Mouse (Mus musculus) thymus, adult 2 months (tissue): Measurements from ENCODE around the gene Pnpla2. TPM values are rescaled to one million over a fixed set of nuclear protein-coding genes. Genes with fewer than 3 reads are reported as not detected.

Experiments
- DNase-seq: peaks from one replicate; pipeline ENCODE4 v3.0.0; 2021
- H3K27ac ChIP-seq: fragments of 200-500 bp; 2 replicates; pipeline ENCODE4 v1.5.1; 2012; ENCODE audit warnings: low read length, control low read depth; ENCODE audit not compliant: control insufficient read depth, insufficient read depth
- H3K27me3 ChIP-seq: fragments of 200-500 bp; 2 replicates; pipeline ENCODE4 v1.6.1; 2012; ENCODE audit warnings: mild to moderate bottlenecking, low read length, moderate library complexity, mixed read lengths; ENCODE audit not compliant: control insufficient read depth, insufficient read depth
- H3K36me3 ChIP-seq: fragments of 200-500 bp; 2 replicates; pipeline ENCODE4 v1.6.1; 2012; ENCODE audit warnings: mild to moderate bottlenecking, low read length, moderate library complexity; ENCODE audit not compliant: control insufficient read depth, insufficient read depth
- H3K4me1 ChIP-seq: fragments of 200-500 bp; replicated peaks from 2 replicates; pipeline ENCODE4 v1.6.1; 2012; ENCODE audit warnings: low read length; ENCODE audit not compliant: control insufficient read depth, insufficient read depth
- H3K4me3 ChIP-seq: fragments of 200-500 bp; 2 replicates; pipeline ENCODE4 v1.5.1; 2012; ENCODE audit warnings: mild to moderate bottlenecking, low read length, control low read depth, moderate library complexity; ENCODE audit not compliant: control insufficient read depth, insufficient read depth
- CTCF ChIP-seq: fragments of 200-500 bp; IDR thresholded peaks from 2 replicates; pipeline ENCODE4 v1.5.1; 2012; ENCODE audit warnings: mild to moderate bottlenecking, control low read depth, low read length, moderate library complexity, borderline replicate concordance; ENCODE audit not compliant: control insufficient read depth, poor library complexity, insufficient read depth; ENCODE audit errors: extremely low read depth
- POLR2A ChIP-seq: fragments of 200-500 bp; IDR thresholded peaks from 2 replicates; pipeline ENCODE4 v1.6.1; 2012; ENCODE audit warnings: mild to moderate bottlenecking, low read length, control low read depth, moderate library complexity; ENCODE audit not compliant: control insufficient read depth, poor library complexity, insufficient read depth; ENCODE audit errors: extremely low read depth
- WGBS: fragments of 180-500 bp; shearing (Covaris S2); methylation state at CpG from one replicate; pipeline ENCODE4 v1.1.7; 2018; 5-methylcytosine and 5-hydroxymethylcytosine counted together
- polyA plus RNA-seq: library from polyadenylated mRNA; depleted of rRNA; stranded (reverse); fragments of >200 nt; gene quantifications from 2 replicates; pipeline ENCODE4 v1.2.3, GENCODE M21; 2012

The Pnpla2 gene
- polyA plus RNA-seq, 1 experiment: 256 TPM

DNA sequence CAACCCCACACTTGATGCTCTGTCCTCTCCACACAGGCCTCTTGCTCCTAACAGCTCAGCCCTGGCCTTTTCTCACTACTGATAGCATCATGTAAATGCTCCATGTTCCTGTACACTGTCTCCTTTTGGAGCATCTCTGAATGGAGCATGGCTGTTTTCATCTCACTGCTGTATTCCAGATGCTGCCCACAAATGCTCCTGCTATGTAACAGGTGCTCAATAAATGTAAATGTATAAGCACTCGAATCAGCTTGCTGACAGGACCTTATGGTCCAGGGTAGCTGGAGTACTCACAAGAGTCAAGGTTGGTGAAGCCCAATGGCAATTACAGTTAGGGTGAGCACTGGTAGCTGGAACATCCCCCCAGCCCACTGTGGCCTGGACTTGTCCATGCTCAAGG is 16.2 kb downstream of the Pnpla2 start:
- no peak for TF ChIP-seq CTCF
- no peak overlapping the region for H3K27ac ChIP-seq
- no peak for DNase-seq
- no peaks in the 10 kb centered on the region for H3K27me3 ChIP-seq
- H3K36me3 ChIP-seq: 0 out of 2 replicates have a peak, but pooled peaks cover 3% of the 10 kb centered on the region
- no peak overlapping the region for H3K4me3 ChIP-seq
- WGBS: 98% methylated on average over 1 of the region's 1 CpGs
- peaks cover 42% of the 10 kb centered on the region for H3K4me1 ChIP-seq

DNA sequence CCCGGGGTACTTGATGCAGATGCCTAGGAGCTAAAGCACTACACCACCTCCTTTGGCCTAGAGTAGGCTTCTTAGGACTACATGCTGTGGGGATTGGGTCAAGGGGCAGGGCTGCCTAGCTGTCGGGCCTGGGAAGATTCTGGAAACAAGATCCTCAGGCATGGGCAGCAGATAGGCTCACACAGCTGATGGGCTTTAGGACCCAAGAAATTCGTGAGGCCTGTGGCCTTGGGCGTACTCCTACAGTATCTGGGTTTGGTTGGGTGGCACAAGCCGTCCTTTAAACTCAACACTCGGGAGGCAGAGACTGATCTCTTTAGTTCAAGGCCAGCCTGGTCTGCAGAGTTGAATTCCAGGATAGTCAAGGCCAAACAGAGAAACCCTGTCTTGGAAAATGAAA is 17.2 kb downstream of the Pnpla2 start:
- DNase-seq: no peak
- 0 out of 2 replicates have a peak, but pooled peaks cover 3% of the 10 kb centered on the region for H3K36me3 ChIP-seq
- H3K27me3 ChIP-seq: no peaks in the 10 kb centered on the region
- peaks cover 38% of the 10 kb centered on the region for H3K4me1 ChIP-seq
- TF ChIP-seq CTCF: no peak
- TF ChIP-seq POLR2A: no peak
- no peak overlapping the region for H3K27ac ChIP-seq
- H3K4me3 ChIP-seq: no peak overlapping the region
- WGBS: 94% methylated on average over 6 of the region's 6 CpGs

DNA sequence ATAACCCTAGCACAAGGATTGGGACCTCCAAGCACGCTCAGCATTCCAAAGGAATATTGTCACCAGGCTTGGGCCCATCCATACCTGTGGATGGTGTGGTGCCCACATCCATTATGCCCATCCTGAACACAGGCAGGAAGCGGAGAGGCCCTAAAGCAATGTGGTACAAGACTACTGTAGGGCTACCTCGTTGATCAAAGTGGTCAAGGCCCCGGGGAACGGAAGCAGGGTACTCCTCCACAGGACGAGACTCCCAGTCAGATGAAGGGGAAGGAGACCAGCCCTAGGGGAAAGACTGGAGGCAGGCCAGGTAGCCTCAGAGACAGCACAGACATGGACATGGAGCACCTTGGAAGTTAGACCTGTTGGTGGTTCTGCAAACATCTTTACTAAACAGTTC is 17.8 kb downstream of the Pnpla2 start:
- 0 out of 2 replicates have a peak, but pooled peaks cover 3% of the 10 kb centered on the region for H3K36me3 ChIP-seq
- DNase-seq: no peak
- TF ChIP-seq CTCF: no peak
- TF ChIP-seq POLR2A: no peak
- H3K27ac ChIP-seq: no peak overlapping the region
- H3K27me3 ChIP-seq: no peaks in the 10 kb centered on the region
- H3K4me3 ChIP-seq: no peak overlapping the region
- WGBS: 93% methylated on average over 6 of the region's 6 CpGs
- H3K4me1 ChIP-seq: peaks cover 38% of the 10 kb centered on the region

DNA sequence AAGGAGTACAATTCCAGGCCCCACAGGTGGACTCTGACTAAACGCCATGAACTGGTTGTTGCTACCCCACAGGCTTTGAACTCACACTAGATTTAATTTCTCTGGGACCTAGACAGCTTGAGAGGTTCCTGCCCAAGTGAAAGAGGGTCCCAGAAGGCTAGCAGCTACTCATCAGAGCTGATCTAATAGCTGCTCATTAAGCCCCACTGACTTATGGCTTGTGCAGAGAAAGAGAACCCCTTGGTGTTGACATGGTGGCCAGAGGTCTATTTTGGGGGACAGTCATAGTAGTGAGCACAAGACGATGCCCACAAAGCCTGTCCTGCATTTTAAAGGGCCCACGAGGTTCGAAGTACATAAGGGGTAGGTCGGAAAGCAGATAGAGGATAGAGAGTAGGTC is 19.2 kb downstream of the Pnpla2 start:
- DNase-seq: no peak
- Histone ChIP-seq H3K4me1 (peaks cover 32% of the 10 kb centered on the region), H3K27me3 (no peaks in the 10 kb centered on the region), H3K27ac (no peak overlapping the region), H3K36me3 (0 out of 2 replicates have a peak, but pooled peaks cover 3% of the 10 kb centered on the region), H3K4me3 (peak overlapping the region; percentile 70)
- TF ChIP-seq POLR2A (no peak), CTCF (no peak)
- WGBS: 8% methylated on average over 5 of the region's 5 CpGs

DNA sequence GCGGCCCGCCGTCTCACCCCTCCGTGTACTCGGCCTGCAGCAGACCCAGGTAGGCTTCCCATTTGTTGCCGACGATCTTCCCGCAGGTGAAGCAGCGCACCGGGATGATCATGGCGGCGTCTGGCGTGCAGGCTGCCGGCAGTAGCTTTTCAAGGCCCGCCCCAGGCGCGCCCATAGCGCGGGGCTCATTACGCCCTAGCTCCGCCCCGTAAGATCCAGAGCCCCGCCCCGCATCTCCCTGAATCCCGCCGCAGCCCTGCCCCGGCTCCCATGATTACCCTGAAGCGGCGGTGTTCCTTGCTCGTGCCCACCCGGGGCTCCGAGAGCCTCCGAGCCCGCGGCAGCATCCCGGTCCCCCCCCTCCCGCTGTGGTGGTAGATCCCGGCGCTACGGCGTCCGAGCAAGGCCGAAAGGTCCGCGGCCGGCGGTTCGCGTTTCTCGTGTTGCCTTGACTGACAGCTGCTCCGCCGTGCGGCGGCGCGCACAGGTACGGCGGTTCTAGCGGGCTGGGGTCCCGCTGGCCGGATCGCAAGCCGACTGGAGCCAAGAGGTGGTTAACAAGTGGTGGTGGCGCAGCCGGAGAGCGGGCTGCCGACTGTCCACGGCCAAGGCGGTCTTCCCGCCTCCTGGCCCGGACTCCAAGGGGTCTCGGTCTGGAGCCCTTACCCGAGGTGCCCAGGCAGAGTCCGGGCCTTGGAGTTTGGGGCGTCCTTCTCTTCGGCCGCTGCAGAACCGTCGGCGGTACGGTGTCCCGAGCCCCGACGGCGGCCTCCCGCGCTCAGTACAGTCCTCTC is 20.2 kb downstream of the Pnpla2 start, which contains the start of the genes Polr2l and Tspan4:
Gene Polr2l (minus strand): TSS at position 122 of the 794 bp plus-strand sequence.
Gene Tspan4 (plus strand): TSS at position 230 of the 794 bp plus-strand sequence.
- H3K4me3 ChIP-seq: peak within 1 kb of the TSS; percentile 70
- peak; percentile 81 for DNase-seq

DNA sequence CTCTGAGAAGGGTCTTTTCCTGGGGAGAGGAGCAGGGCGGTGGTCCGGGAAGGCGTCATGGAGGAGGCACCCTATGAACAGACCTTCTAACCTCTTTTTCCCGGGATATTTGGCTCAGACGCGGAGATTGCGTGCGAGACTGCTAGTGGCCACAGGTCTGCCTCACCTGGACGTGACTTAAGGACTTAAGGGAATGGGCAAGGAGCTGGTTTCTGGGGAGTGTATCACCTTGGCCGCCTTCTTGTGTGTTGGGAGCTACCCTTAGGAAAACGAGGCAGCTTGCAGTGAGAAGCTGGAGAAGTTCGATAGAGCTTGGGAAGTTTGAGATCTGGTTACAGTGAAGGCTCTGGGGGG is 20.8 kb downstream of the Pnpla2 start:
- no peak for TF ChIP-seq CTCF
- no peak for TF ChIP-seq POLR2A
- no peaks in the 10 kb centered on the region for H3K27me3 ChIP-seq
- 3% methylated on average over 12 of the region's 12 CpGs for WGBS
- no peak overlapping the region for H3K27ac ChIP-seq
- no peak for DNase-seq
- peak overlapping the region; percentile 70 for H3K4me3 ChIP-seq
- H3K4me1 ChIP-seq: peaks cover 31% of the 10 kb centered on the region
- no peaks in the 10 kb centered on the region for H3K36me3 ChIP-seq

More for the DNA sequence above, 20.2 kb downstream of the Pnpla2 start, which contains the start of the genes Polr2l and Tspan4:
- under 1% methylated on average over 87 of the region's 87 CpGs for WGBS
- H3K27ac ChIP-seq: no peak within 1 kb of the TSS
- H3K4me1 ChIP-seq: peaks cover 31% of the 10 kb centered on the region
- no peaks in the 10 kb centered on the region for H3K27me3 ChIP-seq
- TF ChIP-seq POLR2A (peak; percentile 62), CTCF (peak; percentile 48; the same call in 1 of the 2 replicates)
- H3K36me3 ChIP-seq: 0 out of 2 replicates have a peak, but pooled peaks cover under 1% of the 10 kb centered on the region
